Mouse (Mus musculus) spleen, postnatal 10 days (tissue): Measurements from ENCODE around the gene Scg5.

ENCODE experiments used
- DNase-seq, 2 experiments: peaks; one replicate each; pipeline ENCODE4 v3.0.0; 2021 to 2022; ENCODE audit warnings: low spot score in 2 of 2

Scg5 gene

DNA sequence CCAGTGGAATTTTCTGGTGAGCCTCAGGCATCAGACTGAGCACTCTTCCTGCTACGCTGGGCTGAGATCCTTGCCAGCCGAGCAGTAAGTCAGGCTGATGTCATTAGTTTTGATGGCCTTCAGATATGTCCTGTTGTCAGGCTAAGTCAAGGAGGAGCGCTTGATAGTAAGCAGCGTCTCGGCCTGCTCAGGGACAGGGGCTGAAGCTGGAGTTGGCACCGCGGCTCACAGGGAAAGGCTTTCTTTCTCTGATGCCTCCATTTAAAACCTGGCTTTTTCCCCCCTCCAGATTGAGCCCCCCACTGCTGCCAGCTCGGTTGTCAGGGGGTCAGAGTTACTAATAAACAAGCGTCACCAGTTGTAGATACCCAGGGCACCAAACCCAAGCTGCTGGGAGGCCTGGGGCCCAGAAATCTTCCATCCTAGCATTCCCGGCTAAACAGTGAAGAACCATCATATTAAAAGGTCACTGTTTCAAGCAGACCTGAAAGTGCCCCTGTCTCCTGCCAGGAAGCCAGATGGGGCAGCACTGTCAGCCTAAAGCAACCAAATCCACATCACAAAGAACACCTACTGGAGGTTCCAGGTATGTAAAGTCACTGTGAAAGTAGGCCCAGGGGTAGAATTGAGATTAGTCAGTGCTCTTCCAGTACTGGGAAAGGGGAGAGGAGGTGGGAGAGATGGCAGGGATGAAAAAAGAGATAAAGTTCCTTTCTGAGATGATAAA lies 21.9 kb downstream of the Scg5 start:
- DNase-seq: no peak

DNA sequence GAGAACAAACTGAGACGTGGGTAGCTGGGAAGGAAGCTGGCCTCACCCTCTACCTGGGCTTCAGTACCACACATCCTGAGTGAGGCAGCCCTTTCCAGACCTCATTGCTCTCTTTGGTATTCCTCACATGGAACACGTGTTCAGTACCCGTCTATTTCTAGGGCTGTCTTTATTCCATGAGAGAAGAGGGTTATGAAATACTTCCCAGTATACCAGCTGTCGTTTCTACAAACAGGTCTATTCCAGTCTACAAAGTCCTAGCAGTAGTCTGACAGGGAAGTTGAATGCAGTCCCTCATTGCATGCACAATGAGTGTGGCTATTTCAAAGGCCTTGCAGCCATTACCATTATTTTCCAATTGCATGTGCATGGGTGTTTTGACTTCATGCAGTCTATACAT lies 23.2 kb downstream of the Scg5 start:
- DNase-seq: no peak

DNA sequence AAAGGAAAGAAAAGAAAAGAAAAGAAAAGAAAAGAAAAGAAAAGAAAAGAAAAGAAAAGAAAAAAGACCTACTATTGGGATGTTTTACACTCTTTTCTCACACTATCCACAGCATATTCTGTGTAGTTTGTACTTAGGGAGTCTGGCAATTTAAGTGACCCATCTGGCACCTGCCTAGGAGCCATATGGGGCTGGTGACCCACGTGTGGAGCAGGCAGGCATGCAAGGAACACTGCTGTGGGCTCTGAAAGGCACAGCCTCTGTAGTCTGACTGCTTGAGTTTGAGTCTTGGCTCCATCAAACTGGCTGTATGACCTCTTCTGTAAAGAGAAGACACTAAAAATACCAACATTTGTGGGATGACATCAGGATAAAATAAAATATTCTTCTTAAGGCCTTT lies 25.2 kb downstream of the Scg5 start:
- no peak for DNase-seq

DNA sequence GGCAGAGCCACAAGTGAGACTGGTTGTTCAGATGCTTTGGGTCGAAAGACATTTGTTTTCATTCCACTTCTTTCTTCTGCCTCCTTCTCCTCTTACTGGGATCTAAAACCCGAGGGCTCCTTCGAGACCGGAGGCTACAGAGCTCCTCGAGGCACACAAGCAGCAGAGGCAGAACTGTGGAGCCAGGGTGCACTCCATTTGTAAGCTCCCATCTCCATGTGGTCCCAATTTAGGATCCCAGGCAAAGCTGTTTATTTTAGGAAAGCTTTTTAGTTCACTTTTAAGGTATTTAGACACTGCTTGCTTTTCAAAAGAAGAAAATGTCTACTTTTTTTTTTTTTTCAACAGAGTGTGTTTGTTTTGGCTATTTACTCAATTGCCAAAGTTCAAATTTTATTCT lies 28.1 kb downstream of the Scg5 start:
- DNase-seq: no peak

DNA sequence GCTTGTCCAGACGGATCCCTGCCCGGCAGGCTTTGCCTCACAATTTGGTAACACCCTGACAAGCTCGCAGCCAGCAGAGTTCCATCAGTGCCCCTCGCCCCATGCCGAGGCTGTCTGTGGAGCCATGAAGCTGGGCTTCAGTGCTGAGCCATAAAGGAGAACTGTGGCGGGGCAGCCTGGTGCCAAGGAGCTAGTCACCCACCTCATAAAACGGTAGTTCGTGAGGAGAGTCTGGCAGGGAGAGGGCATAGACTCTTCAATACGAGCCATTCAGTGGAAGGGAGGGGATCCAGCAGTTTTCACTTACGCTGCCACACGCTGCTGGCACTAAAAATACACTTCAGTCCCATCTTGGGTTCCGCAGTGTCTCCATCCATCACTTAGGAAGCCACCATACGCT lies 30.3 kb downstream of the Scg5 start:
- DNase-seq: no peak

DNA sequence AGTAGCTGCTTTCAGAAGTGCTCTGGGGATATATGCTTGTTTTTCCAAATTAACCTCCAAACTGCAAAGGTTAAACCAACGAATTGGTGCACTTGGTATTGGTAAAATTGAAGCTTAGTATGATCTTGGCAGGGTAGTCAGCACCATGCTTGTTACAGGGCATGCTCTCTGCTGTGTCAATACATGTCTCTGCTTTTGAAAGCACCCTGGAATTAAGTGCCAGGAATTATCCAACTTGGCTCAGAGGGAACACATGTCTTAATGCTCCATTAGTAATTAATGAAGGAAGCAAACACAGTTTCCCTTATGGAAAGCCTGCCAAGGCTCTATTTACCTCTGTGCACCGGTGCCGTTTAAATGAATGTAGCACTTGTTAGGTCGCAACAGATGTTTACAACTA lies 33.7 kb downstream of the Scg5 start:
- DNase-seq: no peak

DNA sequence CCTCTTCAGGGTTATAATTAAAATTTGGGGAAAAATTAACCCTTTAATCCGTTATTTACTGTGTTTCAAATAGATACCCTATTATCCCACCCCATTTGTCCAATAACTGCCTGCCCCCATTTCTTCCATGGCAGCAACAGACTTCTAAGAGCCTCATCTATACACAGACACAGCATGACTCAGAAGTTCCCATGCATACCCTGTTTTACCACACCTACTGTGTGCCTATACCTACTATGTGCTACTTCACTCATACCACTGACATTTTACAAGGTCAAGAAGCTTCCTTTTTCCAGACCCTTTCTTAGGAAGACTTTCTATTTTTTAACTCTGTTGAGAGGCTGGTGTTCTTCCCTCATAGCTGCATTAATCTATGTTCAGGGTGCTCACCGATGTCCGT lies 35.4 kb downstream of the Scg5 start:
- DNase-seq: no peak

DNA sequence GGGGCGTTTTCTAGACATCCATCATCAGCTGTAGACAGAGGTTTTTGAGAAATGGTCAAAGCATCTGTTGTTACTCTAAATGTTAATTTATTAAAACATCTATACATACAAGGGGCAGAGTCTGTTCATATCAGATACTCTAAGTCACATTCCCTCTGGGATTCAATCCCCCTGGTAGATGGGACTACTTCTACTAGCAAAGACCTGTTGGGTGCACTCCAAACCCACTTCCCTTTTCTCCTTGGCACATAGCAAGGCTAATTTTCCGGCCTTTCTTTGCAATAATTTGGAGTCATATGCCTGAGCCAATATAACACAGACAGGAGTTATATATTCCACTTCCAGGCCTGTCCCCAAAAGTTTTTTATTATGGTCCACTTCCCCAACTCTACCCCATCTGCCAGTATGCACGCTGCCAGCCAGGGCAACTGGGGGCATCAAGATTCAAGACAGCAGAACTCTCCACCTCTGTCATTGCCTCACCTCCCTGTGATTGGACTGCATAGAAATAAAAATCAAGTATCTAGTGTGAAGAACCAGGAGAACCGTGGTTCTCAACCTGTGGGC lies 40.0 kb downstream of the Scg5 start:
- no peak for DNase-seq

DNA sequence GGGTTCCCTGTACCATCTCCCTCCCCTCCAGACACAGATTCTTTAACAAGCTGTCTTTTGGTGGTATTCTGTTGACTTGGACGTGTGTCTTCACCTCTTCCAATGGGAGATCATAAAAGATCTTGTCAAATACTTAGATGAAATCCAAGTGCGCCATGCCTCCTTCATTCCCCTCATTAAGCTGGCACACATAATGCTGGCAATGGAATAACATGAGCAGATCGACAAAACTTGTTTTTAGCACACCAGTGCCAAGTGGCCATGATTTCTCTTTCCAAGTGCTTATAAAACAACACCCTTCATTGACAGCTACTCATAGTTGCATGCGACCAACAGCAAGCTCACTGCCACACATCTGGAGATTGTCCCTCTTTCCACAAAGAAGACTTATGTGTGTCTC lies 41.0 kb downstream of the Scg5 start:
- DNase-seq: no peak

DNA sequence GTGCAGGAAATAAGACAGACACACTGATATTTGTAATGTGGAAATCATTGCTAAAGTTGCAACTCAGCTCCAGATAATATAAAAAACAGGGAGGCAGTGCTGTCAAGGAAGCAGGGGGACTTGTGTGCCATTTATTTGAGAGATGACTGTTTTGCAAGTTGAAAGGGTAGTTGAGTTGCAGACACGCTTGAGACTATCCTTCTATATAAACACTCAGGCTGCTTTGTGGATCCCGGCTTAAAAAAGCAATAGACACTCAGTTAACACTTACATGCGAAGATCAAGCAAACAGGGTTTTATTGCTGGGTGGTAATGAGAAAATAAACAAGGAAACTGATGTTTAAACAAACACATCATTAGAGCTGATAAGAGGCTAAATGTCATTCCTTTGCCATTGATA lies 44.1 kb downstream of the Scg5 start:
- no peak for DNase-seq

DNA sequence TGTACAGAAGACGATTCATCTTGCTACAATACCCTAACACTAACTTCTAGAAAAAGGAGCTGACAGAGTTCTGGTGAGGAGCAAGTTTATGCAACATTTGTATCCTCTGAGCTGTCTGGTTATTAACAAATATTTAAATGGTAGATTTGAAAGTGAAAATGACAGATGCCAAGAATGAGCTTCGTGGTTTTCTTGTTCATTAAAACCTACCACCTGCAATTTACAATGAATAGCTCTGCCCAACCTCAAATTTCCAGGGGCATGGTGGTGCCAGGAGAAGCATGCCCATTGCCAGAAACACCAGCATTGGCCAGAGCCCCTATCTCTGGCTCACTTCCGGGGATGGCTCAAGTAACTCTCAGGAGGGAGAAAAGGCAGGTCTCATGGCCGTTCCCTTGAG lies 47.4 kb downstream of the Scg5 start:
- DNase-seq: no peak

DNA sequence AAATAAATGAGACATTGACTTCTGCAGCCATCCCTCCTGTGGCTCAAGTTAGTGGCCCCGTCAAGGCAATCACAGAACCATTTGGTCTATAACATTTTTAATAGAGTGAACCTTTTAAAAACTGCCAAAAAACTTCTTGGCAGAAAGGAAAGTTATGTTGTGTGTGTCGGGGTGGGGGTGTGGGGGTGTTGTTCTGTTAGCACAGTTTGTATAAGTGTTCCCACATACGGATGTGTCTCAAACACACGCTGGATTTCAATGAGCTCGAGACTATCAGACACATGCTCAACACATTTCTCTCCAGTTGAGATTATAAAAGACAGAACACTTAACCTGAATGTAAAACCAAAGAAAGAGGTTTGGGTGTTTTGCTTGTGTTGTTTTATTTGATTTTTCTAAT lies 47.8 kb downstream of the Scg5 start:
- DNase-seq: no peak

DNA sequence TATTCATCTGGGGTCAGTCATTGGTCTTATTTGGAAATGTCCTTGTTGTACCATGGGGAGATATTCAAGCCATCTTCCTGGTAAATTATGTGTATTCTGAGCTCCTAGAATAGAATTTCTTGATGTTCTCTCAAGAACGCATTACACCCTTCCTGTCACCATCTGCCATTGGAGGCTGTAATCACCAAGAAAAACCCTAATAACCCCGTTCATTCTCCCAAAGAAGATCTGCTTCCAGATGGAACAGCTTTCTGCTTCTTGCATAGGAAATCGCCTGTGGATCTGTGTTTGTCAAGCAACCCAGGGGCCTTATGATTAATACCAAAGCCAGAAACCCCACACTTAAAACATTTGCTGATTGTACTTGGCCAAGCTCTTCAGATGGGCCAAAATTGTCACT lies 49.6 kb downstream of the Scg5 start:
- no peak for DNase-seq

DNA sequence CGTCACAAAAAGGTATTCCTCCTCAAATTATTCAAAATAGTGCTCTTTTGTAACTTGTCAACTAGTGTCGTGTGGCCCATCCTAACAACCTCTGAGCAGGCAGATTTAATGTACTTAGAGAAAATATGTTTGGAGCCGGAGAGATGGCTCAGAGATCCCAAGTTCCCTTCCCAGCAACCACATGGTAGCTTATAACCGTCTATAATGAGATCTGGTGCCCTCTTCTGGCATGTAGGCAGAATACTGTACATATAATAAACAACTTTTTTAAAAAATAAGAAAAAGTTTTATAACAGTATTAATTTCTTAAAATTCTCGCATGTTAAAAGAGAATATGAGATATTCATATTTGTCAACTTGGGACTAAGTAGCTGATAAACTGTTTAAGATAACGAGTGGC lies 50.9 kb downstream of the Scg5 start:
- no peak for DNase-seq

DNA sequence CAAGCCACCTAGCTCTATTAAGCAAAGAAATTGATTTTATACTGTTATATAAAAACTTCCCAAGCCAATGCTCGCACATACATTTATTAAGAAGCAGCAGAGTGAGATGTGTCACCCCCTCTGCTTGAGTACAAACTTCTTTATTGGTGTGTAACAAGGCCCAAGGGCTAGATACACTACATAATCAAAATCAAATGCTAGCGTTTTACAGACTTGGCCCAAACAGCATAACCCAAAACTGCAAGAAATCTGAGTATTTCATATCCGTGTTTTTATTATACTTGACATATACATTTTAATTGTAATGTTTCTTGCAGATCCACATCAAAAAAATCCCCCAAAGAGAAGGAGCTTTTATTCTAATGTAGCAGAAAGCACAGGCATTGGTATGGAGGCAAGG lies 52.6 kb downstream of the Scg5 start:
- no peak for DNase-seq

DNA sequence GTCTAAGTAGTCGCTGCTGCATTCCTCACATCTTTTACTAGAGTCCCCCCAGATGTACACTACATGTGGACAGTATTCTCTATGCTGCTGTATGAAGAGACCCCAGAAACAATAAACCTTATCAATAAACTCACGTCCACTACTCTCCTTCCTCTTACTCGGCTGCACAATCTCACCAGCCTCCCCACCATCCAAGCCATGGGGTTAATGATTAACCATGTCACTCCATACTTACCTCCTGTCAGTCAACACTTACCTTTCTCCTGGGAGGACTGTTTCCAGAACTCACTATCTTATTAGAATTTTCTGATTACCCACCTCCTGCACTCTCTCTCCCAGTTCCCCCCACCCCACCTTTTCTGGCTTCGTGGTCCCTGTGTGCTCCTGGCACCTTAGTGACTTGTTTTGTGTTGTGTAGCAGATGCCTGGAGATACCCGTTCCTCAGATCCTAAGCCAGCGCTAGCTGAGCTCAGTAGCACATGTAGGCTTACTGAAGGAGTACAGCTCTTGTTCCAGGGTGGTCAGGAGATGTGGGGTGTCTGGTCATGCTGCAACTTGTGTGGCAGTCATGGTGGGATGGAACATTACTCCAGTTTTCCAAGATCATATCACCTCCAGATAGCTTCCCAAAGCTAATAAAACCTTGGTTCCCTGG lies 54.6 kb downstream of the Scg5 start:
- no peak for DNase-seq

DNA sequence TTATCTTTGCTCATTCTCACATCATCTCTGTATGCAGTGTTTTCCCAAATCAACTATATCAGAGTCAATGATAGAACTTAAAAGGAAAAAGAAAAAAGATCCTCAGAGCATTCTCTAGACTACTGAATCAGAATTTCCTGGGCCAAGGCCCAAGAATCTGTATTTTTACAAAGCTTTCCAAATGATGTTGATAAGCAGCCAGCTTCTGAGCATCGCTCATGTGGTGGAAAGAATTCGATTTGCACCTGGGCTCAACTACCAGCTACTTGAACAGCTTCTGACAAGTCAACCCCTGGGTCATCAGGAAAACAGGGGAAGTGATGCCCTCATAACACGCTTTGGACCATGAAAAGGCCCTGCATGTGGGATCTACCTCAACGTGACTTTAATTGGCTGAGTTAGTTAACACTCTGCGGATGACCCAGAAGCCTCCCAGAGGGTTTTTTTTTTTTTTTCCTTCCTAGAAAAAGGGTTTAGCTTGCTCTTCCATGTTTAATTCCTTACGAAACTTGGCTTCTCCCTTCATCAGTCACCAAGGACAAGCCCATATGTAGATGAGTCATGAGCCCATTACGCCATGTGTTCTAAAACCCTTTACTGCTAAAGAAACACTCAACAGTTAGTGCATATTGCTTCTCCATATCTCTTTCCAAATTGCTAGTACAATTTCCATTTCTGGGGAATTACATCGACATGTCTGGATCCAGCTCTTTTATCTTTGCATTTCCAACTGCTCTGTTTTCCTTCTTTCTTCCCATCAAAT lies 60.2 kb downstream of the Scg5 start:
- no peak for DNase-seq

DNA sequence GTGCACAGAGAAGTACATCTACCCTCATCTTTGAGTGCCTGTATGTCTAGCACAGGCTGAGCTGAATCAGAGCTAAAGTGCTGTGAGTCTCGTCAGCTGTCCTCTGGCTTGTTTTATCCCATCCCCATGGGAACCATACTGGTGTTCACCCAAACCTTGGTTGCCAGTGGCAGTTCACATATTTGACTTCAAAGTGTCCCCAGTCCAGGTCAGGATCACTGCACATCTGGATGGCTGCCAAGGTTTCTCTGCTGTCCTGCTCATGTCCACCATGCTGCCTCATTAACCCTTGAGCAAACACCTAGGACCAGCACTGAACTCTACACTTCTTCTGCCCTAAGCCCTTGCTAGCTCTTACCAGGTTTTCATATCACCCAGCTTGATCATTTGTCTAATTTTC lies 63.0 kb downstream of the Scg5 start:
- no peak for DNase-seq

DNA sequence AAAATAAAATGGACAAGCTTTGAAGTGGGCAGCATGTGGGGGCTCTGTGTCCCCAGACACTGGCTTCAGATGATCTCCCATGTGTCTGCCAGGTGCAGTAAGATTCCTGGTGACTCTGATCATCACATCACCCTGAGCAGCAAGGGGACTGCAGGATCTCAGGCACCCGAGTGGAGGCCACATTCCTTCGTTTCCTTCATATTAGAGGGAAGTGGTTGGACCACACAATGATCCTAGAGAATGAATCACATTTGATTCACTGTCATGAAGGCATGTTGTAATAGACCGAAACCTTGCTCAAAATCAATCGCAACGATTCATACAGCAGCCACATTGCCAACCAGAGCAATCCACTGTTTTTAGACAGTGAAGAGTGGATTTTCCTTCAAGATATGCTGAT lies 64.0 kb downstream of the Scg5 start:
- DNase-seq: no peak

DNA sequence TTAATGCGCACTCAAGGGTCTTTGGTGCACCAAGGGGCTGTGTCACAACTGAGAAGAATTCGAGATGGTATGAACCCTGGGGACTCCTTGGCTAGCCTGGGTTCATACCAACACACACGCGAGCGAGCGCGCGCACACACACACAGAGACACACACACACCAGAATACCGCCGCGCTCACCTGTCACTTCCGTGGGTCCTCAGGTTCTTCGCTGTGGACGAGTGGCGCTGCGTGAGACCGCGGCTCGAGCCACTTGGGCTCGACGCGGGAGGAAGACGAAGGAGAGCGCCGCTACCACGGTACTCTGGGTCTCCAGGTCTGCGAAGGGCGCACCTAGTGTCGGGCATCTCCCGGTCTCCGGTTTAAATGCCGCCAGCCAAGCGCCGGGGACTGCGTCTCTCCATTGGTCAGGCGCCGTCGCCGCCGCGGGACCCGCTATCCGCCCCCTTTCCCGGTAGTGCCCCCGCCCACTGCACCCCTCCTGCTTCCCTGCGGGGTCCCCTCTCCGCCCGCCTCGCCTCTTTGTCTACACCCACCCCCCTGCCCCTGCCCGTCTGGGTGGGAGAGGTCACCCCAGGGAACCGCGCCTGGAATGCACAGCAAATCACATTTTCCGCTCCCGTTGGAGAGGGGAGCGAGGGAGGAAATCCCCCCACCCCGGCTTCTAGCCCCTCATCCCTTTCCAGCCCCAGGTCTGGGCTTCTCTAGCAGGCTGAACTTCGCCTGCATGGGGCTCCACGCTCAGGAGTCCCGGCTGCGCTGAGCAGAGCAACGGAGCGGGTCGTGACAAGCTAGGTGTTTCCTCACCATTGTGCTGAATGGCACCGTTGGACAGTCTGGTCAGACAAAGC lies 70.4 kb downstream of the Scg5 start, which contains the start of gene Grem1:
TSS of gene Grem1 (minus strand) at position 336 of the 851 bp plus-strand sequence.
- DNase-seq: no peak

DNA sequence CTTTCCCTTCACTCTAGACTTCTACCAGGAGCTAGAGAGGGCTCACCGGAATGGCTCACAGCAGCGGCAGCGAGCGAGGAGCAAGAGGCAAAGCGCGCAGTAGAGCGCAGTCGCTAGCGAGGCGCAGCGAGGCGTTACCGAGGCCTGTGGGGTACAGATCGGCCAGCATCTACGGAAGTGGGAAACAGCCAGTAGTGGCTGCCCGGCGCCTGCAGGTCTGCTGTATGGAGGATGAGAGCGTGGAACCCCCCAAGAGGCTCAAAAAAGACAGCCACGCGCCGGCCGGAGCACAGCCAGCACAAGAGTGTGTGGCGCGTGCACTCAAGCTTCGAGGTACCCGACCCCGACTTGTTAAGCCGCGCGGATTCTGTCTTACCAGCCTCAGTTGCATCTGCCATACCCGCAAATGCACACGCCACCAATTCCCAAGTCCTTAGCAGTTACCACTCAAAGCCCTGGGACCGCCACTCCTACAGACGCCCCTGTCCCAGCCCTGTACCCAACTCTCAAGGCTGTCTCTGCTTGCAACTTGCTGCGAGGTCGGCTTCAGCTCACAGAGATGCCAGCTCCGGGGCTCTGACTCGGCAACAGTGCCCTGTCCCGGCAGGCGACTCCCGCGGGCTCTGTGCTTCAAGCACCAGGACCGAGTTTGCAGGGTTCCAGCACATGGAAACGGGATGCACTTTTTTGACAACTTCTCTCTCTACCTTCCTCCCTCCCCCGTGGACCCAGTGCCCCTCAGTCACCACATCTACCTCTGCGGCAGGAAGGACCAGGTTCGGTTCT lies 71.2 kb downstream of the Scg5 start:
- no peak for DNase-seq
